Mouse (Mus musculus) kidney, embryonic 15.5 days (tissue): ENCODE data around the gene Cdc42ep5. TPM values are rescaled to one million over a fixed set of nuclear protein-coding genes. Genes with fewer than 3 reads are reported as not detected.

Experiments used
- ATAC-seq: fragments of 200-750 bp; cut with Nextera tagmentation; replicated peaks from 2 replicates; pipeline ENCODE4 v1.8.0; 2017; ENCODE audit warnings: moderate TSS enrichment; ENCODE audit not compliant: low FRiP score
- H3K27ac ChIP-seq: fragments of 300-500 bp; sonication (generic); 2 replicates; pipeline ENCODE4 v1.5.1; 2015; ENCODE audit warnings: mild to moderate bottlenecking, inconsistent platforms
- H3K27me3 ChIP-seq: fragments of 300-500 bp; sonication (generic); 2 replicates; pipeline ENCODE4 v1.6.1; 2015; ENCODE audit warnings: inconsistent platforms
- H3K36me3 ChIP-seq: fragments of 300-500 bp; sonication (generic); 2 replicates; pipeline ENCODE4 v1.6.1; 2015; ENCODE audit warnings: inconsistent platforms
- H3K4me1 ChIP-seq: fragments of 300-500 bp; sonication (generic); 2 replicates; pipeline ENCODE4 v1.6.1; 2015; ENCODE audit warnings: inconsistent platforms
- H3K4me2 ChIP-seq: fragments of 300-500 bp; sonication (generic); 2 replicates; pipeline ENCODE4 v1.6.1; 2015; ENCODE audit warnings: moderate library complexity, mild to moderate bottlenecking, inconsistent platforms
- H3K4me3 ChIP-seq: fragments of 300-500 bp; sonication (generic); replicated peaks from 2 replicates; pipeline ENCODE4 v1.5.1; 2015; ENCODE audit warnings: mild to moderate bottlenecking, inconsistent platforms
- H3K9ac ChIP-seq: fragments of 300-500 bp; sonication (generic); 2 replicates; pipeline ENCODE4 v1.6.1; 2015; ENCODE audit warnings: mild to moderate bottlenecking, inconsistent platforms
- H3K9me3 ChIP-seq: fragments of 300-500 bp; sonication (generic); replicated peaks from 2 replicates; pipeline ENCODE4 v1.6.1; 2016; ENCODE audit warnings: inconsistent platforms
- WGBS: fragments of 180-500 bp; shearing (Covaris S2); methylation state at CpG from one replicate; pipeline ENCODE4 v1.1.7; 2015; ENCODE audit warnings: mixed read lengths; 5-methylcytosine and 5-hydroxymethylcytosine counted together
- polyA plus RNA-seq: library from polyadenylated mRNA; unstranded; fragments of >200 nt; fragmentation: Nextera tagmentation; extraction: Ambion mirVana; gene quantifications from 2 replicates; pipeline ENCODE4 v1.2.1, GENCODE M21; 2015

Cdc42ep5 gene
- polyA plus RNA-seq, 1 experiment from 2014 or later, result 34.7 TPM

DNA sequence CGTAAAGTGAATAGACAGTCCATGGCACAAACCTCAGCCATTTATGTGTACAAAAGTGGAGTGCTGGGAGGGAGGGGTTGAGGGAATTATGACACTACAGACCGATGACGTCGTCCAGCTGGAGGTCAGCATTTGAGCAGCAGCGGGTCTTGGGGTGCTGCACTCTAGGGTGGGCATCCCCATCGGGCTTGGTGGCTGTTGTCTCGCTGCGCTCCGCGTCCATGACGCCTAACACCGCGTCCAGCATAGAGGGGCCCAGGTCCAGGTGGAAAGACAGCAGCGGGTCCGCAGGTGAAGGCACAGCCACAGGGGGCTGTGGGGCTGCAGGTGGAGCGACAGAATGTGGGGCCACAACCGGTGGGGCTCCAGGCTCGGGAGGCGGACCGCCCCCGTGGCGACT, 13.4 kb downstream of the Cdc42ep5 start:
- no peak overlapping the region for H3K27ac ChIP-seq
- no peaks in the 10 kb centered on the region for H3K9me3 ChIP-seq
- H3K4me1 ChIP-seq, result peaks cover 43% of the 10 kb centered on the region
- H3K4me3 ChIP-seq, result peak overlapping the region; percentile 62
- no peak overlapping the region for H3K9ac ChIP-seq
- H3K4me2 ChIP-seq, result peak overlapping the region; percentile 90
- WGBS, result 23% methylated on average over 22 of the region's 22 CpGs
- peaks cover 20% of the 10 kb centered on the region for H3K36me3 ChIP-seq
- ATAC-seq, result no peak
- H3K27me3 ChIP-seq, result peaks cover 20% of the 10 kb centered on the region

DNA sequence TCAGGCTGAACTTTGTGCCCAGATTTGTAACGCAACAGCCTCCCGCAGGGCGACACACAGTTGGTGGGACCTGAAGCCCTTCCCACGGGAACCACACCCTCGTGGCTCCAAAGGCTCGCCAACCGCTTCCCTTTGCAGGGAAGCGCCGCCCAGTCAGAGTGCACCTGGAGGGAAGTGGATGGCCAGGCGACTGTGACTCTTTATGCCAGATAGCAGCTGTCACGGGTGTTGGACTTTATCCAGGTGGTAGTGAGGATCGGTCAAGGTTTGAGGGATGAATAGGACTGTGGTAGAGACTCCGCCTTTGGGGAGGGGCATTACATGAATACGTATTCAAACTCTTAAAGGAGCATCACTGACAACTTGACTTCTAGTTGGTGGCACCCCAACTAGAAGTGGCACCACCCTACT, 13.8 kb downstream of the Cdc42ep5 start:
- Histone ChIP-seq H3K27ac (no peak overlapping the region), H3K36me3 (peaks cover 24% of the 10 kb centered on the region), H3K9me3 (no peaks in the 10 kb centered on the region), H3K4me1 (peaks cover 43% of the 10 kb centered on the region), H3K9ac (no peak overlapping the region), H3K4me3 (peak overlapping the region; percentile 62), H3K27me3 (peaks cover 20% of the 10 kb centered on the region), H3K4me2 (peak overlapping the region; percentile 90)
- 8% methylated on average over 14 of the region's 14 CpGs for WGBS
- ATAC-seq, result 0 out of 2 replicates have a peak, but pooled peaks have one; percentile 6

DNA sequence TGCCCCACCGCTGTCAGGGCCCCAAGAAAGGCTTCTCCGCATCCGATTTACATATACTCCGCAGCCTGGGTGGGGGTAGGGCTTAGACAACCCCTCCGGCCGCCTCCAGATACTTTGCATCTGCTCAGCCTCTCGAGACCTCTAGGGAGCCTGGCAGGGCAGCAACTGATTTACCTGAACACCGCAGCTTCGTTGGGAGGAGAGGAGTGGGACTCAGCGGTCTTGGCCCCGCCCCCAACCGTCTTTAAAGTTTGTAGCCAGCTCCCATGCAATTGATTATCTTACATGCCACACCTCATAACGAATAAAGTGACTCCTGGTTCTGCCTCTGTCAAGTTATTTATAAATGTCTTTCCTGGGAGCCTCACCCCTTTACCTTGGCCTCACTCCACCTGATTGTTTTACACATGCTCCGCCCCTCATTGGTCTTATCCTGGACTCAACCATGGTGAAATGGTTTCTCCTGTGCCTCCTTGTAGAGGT, 14.6 kb downstream of the Cdc42ep5 start, which contains the start of gene Leng9:
Gene Leng9 (minus strand): TSS at position 316 of the 483 bp plus-strand sequence.
- Histone ChIP-seq H3K9me3 (no peaks in the 10 kb centered on the region), H3K4me1 (peaks cover 43% of the 10 kb centered on the region), H3K36me3 (peaks cover 31% of the 10 kb centered on the region), H3K4me2 (peak within 1 kb of the TSS; percentile 90), H3K27ac (peak within 1 kb of the TSS; percentile 94), H3K4me3 (peak within 1 kb of the TSS; percentile 62), H3K9ac (peak within 1 kb of the TSS; percentile 56), H3K27me3 (peaks cover 20% of the 10 kb centered on the region)
- WGBS, result 2% methylated on average over 14 of the region's 14 CpGs
- peak; percentile 40; the same call in 1 of the 2 replicates for ATAC-seq

DNA sequence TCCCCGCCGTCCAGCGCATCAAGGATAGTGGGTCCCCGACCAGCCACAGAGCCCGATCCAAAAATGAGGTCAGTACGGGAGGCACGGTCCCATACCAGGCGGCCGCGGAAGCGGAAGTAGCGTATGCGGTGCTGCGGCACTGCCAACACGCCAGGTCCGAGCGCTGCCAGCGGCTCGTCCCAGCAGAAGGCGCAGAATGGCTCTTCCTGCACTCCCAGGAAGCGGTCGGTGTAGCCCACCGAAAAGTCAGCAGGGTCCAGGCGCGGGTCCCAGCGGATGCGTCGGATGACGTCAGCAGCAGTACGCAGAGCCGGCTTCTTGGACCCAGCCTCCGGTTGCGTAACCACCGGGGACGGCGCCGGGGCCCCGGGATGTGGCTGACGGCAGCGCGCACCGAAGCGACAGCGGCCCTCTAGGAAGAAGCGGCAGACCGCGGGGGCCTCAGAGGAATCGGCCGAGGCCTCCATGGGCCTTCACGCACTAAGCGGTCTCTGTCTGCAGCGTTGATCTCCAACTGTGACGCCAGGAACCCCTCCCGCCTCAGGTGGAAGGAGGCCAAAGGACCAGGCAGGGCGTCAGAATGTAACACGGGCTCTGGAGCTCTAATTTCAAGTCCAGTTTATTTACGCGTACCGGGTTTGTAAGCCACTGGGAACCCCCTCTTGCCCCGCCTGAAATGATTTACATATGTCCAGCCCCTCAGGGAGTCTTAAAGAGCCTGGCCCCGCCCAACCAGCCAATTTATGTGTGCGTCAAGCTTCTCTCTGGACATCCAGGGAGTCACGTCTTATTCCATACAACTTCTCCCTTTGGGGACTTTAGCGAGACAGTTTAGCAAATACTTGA, 15.2 kb downstream of the Cdc42ep5 start:
- Histone ChIP-seq H3K27ac (peak overlapping the region; percentile 94), H3K9me3 (no peaks in the 10 kb centered on the region), H3K4me3 (peak overlapping the region; percentile 62), H3K4me1 (peaks cover 43% of the 10 kb centered on the region), H3K36me3 (peaks cover 38% of the 10 kb centered on the region), H3K27me3 (peaks cover 20% of the 10 kb centered on the region), H3K4me2 (peak overlapping the region; percentile 90), H3K9ac (peak overlapping the region; percentile 56)
- ATAC-seq, result peak; percentile 79
- WGBS, result under 1% methylated on average over 64 of the region's 64 CpGs

DNA sequence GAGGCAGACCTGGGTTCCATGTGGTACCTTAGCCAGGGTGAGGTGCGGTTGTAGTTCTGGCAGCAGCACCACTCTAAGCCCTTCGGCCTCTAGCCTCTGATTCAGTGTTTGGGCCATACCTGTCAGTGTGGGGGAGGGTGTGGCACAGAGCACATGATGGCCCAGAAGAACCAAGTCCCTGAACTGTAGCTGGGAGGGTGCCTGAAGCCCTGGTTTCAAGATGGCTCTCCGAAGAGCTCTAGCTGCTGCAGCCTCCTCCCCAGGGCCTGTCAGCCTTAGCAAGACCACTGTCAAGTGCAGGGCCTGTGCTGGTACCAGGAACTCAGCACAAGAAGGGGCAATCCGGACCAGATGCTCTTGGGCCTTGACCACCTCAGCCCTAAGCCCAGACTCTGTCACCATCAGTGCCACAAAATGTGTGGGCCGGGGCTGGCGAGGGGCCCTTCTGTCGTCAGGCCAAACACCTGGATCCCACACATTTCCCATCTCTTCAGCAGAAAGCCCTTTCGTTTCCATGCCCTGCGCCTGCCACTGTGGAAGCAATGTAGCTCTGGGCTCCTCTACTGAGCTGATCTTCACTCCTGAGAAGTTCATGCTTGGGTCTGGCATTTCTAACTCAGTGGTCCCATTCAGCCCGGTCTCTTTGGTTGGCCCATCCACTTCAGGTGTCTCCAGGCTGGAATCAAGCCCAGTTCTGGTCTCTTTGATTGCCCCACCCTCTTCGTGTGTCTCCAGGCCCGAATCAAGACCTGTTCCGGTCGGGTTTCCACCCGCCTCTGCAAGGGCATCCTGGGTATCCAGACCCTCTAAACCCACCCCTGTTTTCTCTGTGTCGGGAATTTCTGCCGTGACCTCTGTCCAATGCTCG, 16.1 kb downstream of the Cdc42ep5 start:
- Histone ChIP-seq H3K9ac (peak overlapping the region; percentile 56), H3K27me3 (peaks cover 20% of the 10 kb centered on the region), H3K9me3 (no peaks in the 10 kb centered on the region), H3K36me3 (peaks cover 46% of the 10 kb centered on the region), H3K4me1 (peaks cover 43% of the 10 kb centered on the region), H3K4me3 (peak overlapping the region; percentile 62), H3K4me2 (peak overlapping the region; percentile 90), H3K27ac (peak overlapping the region; percentile 94)
- ATAC-seq, result peak; percentile 23
- WGBS, result 27% methylated on average over 18 of the region's 18 CpGs

DNA sequence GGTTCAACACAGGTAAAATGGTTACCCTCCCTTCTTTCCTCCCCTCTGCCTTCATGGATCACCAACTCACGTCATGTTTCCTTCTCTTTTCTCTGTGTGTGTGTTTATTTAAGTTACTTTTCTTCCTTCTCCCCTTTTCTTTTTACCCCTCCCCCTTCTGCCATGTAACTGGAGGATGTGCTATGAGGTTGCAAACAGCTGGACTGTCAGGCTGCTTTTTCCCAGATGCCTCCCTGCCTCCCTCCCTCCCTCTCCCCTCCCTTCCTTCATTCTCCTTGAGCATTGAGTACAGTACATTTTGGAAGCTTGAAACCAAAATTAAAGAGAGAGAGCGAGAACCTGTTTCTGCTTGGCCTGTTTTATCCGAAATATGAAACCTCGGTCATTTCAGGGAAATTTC, 16.8 kb downstream of the Cdc42ep5 start:
- H3K9ac ChIP-seq, result 0 out of 2 replicates have a peak overlapping the region, but pooled peaks have one; percentile 12
- H3K27ac ChIP-seq, result peak overlapping the region; percentile 94
- H3K36me3 ChIP-seq, result peaks cover 54% of the 10 kb centered on the region

DNA sequence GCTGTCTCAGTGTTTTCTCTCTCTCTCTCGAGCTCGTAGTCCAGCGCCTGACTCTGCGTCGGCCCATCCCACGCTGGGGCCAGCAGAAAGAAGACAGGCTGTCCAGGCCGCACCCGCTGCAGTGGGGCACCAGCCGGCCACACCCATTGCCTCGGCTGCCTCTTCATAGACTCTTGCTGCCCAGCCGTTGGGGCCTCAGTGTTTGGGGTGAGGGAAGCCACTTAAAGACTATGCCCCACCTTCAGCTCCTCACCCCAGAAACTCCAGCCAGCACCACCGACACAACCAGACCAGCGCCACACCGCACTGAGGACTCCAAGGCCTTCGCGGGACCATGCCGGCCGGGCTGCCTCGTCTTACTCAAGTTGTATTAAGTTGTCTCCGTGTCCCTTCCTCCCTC, 17.3 kb downstream of the Cdc42ep5 start:
- Histone ChIP-seq H3K27ac (no peak overlapping the region), H3K9ac (no peak overlapping the region), H3K36me3 (peaks cover 59% of the 10 kb centered on the region), H3K9me3 (no peaks in the 10 kb centered on the region), H3K27me3 (peaks cover 18% of the 10 kb centered on the region), H3K4me2 (no peak overlapping the region), H3K4me1 (peaks cover 43% of the 10 kb centered on the region), H3K4me3 (no peak overlapping the region)
- 81% methylated on average over 20 of the region's 20 CpGs for WGBS
- ATAC-seq, result no peak

More for the DNA sequence above, 16.8 kb downstream of the Cdc42ep5 start:
- Histone ChIP-seq H3K27me3 (peaks cover 20% of the 10 kb centered on the region), H3K4me3 (peak overlapping the region; percentile 62; the same call in 1 of the 2 replicates), H3K4me2 (peak overlapping the region; percentile 90; the same call in 1 of the 2 replicates), H3K9me3 (no peaks in the 10 kb centered on the region), H3K4me1 (peaks cover 43% of the 10 kb centered on the region)
- no peak for ATAC-seq
- 68% methylated on average over 4 of the region's 4 CpGs for WGBS

DNA sequence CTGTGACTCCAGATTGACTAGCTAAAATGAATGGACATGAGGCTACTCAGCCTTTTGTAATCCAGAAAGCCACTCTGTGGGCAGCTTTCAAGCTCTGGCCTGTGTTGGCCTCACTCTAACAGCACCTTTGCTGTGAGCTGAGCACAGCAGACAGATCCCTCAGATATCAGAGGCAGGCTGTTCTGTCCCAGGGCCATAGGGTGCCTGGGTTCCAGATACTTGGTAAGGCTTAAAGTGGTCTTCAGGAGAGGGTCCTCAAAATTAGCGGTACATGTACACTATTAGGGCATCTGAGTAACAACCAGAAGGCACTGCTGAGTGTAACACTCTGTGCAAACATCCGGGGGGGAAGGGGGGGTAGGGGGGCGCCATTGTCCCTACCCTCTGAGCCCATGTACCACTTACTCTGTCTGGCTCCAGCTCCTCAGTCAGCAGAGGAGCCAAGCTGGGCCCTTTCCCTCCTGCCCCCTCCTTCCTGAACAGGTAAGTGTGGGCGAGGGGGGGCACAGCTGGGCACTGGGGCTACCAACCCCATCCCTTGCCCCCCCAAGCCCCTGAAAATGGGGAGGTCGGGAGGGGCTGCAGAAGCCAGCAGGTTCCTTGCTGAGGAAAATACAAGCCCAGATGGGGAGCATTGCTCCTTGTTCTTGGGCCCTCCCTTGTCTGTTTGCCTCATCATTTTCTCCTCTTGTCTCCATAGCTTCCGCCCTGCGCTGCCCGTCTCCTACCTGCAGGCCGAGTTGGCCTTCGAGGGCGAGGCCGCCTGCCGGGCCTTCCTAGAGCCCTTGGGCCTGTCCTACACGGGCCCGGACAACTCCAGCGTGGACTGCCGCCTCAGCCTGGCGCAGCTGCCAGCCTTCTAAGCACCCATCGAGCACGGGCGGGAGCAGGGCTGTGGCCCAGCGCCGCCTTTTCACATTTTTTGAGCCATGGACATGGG, 18.1 kb downstream of the Cdc42ep5 start:
- H3K4me1 ChIP-seq, result peaks cover 40% of the 10 kb centered on the region
- H3K4me3 ChIP-seq, result no peak overlapping the region
- no peaks in the 10 kb centered on the region for H3K9me3 ChIP-seq
- H3K27ac ChIP-seq, result no peak overlapping the region
- no peak overlapping the region for H3K4me2 ChIP-seq
- peaks cover 67% of the 10 kb centered on the region for H3K36me3 ChIP-seq
- H3K9ac ChIP-seq, result no peak overlapping the region
- ATAC-seq, result no peak
- peaks cover 10% of the 10 kb centered on the region for H3K27me3 ChIP-seq
- 94% methylated on average over 23 of the region's 23 CpGs for whole genome bisulfite sequencing

DNA sequence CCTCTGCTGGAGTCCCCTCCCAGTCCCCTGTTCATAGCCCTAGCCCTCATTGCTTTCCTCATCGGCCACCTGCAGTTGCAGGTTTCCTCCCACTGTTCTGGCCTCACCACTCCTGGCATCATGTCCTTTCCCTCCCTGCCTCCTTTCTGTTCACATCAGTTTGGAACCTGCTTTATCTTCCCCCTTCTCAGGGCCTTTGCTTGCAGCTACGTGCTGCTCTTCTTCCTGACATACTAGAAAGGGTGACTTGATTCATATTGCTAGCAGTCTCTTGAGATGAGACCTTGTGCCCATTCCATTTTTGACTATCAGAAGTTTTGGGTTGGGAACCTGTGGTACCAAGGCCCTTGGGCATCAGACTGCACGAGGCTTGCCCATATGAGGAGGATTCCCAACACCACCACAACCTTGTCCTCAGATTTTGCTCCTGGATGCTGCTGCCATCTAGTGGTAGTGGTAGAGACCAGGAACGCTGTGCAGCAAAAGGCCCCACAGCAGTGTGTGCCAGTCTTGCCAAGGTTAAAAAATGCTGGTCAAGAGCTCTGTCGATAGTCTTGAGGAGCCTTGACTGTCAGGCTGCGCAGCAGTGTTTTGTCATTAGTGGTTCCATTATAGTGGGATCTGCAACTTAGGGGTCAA, 19.0 kb downstream of the Cdc42ep5 start:
- Histone ChIP-seq H3K9ac (no peak overlapping the region), H3K9me3 (no peaks in the 10 kb centered on the region), H3K4me1 (peaks cover 32% of the 10 kb centered on the region), H3K27ac (no peak overlapping the region), H3K4me2 (no peak overlapping the region), H3K4me3 (no peak overlapping the region), H3K36me3 (peaks cover 76% of the 10 kb centered on the region), H3K27me3 (peaks cover 2% of the 10 kb centered on the region)
- ATAC-seq, result no peak
- 69% methylated on average over 6 of the region's 6 CpGs for WGBS

DNA sequence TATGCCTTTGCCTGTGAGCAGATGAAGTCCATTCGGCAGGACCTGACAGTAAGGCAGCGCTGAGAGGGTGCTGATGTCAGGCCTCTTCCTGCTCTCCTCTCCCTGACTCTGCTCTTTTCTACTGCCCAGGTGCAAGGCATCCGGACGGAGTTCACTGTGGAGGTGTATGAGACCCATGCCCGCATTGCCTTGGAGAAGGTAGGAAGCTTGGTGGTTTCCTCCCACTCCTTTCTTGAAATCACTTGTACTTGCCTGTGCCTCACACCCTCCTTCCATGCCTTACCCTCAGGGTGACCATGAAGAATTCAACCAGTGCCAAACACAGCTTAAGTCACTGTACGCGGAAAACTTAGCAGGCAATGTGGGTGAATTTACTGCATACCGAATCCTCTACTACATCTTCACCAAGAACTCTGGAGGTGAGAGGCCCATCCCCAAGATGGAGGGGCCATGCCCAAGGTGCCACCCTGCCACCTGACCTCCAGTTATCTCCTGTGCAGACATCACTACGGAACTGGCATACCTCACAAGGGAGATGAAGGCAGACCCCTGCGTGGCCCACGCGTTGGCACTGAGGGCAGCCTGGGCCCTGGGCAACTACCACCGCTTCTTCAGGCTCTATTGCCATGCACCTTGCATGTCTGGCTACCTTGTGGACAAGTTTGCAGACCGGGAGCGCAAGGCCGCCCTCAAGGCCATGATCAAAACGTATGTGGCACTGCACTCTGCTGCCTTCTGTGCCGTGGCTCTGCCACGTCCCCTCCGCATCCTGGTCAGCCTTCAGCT, 19.7 kb downstream of the Cdc42ep5 start:
- no peak for ATAC-seq

More for the DNA sequence above, 19.7 kb downstream of the Cdc42ep5 start:
- H3K36me3 ChIP-seq, result peaks cover 83% of the 10 kb centered on the region
- no peak overlapping the region for H3K4me3 ChIP-seq
- H3K9me3 ChIP-seq, result no peaks in the 10 kb centered on the region
- 92% methylated on average over 20 of the region's 20 CpGs for WGBS
- no peak overlapping the region for H3K4me2 ChIP-seq
- no peak overlapping the region for H3K27ac ChIP-seq
- peaks cover 25% of the 10 kb centered on the region for H3K4me1 ChIP-seq
- no peak overlapping the region for H3K9ac ChIP-seq
- no peaks in the 10 kb centered on the region for H3K27me3 ChIP-seq
